Mouse (Mus musculus): ENCODE data around the gene Asgr1. TPM values are rescaled to one million over a fixed set of nuclear protein-coding genes. Genes with fewer than 3 reads are reported as not detected.
"Not testable (repeated sequence)": the region's sequence is repeated elsewhere in the genome, so short reads cannot be mapped to it uniquely, and the experiment has no call there.

Asgr1 gene
- not detected for total RNA-seq (2022)

DNA sequence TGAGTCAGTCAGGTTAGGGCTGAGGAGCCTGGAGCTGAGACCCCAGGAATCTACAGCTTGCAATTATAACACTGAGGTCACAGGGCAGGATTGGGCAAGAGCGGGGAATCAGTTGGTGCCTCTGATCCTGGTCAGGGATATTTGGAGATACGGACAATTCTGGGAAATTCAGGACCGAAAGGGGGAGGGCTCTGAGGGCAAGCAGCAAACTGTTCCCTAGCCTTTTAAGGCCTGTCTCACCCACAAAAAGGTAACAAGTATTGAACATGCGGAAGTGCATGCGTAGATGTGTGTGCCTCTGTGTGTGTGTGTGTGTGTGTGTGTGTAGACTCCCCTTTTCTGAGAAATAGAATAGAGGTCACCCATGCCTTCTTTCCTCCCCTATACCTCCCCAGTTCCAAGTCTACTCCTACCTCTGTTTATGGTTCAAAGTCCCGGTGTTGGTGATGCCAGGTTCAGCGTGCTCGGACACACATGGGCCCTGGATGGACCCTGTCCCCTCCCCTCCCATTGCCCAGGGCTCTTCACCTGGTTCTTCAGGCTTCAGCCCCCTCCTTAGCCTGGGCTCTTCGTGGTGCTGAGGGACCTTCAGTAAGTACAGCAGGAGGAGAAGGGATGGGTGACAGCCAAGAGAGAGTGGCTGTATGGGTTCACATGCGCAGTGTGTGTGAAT, at the start of gene Asgr1:
Asgr1 (plus strand) TSS at position 188 of the 673 bp plus-strand sequence.
- DNase-seq (ENCODE audit: low spot score): no peak

DNA sequence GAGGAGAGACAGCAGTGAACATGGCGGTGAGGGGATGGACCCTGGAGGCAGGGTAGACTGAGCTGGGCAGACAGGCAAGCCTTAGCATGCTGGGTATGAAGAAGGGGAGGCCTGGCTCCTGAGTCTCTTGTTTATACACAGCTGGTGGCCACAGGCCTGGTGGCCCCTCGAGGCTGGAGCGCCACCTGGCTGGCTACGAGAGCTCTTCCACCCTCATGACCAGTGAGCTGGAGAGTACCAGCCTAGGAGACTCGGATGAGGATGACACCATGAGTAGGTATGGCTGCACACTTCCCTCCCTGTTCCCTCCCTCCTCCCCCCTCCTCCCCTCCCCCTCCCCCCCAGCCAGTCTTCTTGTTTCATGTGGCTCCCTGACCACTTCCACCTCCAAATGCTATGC, 48.4 kb upstream of the Asgr1 start:
- no peak for DNase-seq (ENCODE audit: low spot score)

DNA sequence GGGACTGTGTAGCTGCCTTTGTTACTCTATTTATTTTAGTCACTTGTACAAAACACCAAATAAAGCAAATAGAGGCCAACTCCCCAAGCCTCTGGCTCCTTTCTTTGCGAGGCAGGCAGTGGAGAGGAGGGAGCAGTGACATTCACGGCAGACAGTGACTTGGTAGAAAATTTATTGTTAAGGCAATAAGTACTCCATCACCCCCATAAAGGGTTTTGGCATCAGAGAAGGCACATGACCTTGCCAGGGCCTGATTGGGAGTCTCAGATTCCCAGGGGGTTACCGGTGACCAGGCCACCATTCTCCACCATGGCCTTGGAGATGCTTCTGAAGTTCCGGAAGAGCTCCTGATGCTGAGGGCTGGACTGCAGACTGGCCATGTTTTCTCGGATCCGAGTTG, 43.9 kb upstream of the Asgr1 start:
- DNase-seq (ENCODE audit: low spot score): no peak

DNA sequence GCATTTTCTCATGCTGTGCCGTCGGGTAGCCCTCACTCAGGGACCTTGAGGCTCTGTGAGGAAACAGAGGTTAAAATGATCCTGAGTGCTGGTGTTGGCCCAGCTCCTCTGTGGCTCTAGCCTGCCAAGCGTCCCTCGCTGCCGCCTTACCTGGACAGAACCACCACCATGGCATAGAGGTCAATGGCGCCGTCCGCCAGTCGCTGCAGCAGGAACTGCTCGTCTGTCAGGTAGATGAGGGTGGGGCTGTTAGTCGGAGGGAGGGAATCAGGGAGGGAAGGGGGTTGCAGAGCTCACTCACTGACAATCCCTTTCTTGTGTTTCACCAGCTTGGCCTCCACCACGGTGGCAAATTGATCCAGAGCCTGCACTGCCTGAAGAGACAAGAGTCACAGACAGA, 43.3 kb upstream of the Asgr1 start:
- DNase-seq (ENCODE audit: low spot score): no peak

DNA sequence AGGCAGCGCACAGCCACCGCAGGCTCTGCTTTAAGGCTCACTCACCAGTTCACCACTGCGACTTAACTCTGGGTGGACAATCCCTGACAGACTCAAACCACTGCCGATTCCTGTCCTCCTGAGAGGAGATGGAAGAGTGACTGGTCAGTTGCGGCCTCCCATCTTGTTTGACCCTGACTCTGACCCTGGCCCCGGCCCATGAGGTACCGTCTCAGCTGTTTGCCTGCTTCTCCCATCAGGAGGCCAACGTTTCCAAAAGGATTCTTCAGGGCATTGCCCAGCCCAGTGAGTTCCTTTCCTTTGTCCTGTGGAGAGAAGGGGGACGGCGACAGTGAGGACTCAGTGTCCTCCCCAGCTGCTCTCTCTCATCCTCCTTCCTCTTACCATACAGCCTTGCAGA, 42.9 kb upstream of the Asgr1 start:
- DNase-seq (ENCODE audit: low spot score): no peak

DNA sequence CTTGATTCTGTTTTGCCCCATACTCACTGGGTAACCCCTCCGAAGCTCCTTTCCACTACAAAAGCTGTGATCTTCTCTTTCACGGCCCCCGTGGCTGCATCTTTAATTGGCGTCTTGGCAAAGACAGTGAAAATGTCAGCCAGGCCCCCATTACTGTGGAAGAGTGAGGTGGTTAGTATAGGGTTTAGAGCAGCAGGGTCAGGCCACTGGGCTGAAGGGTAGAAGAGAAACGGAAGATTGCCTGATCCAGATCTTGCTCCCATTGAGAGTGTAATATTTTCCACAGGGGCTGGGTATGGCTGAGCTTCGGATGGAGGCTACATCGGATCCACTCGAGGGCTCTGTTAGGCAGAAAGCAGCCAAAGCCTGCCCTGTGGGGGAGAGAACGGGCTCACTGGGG, 41.0 kb upstream of the Asgr1 start:
- no peak for DNase-seq (ENCODE audit: low spot score)

DNA sequence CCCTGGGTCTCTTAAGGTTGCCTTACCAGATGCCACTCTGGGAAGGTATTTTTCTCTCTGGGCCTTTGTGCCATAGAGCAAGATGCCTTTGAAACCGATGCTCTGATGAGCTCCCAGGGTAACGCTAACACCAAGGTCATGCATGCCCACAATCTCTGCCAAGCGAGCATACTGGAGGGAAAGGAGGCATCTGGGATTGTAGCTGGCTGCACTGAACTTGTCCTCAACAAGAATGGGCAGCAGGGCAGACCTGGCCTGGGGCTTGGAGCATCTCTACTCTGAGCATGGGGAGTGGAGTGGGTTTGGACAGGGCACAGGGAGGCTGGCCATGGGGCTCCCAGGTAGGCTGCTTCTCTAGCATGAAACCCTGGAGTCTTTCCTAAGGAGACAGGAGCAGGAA, 40.5 kb upstream of the Asgr1 start:
- no peak for DNase-seq (ENCODE audit: low spot score)

DNA sequence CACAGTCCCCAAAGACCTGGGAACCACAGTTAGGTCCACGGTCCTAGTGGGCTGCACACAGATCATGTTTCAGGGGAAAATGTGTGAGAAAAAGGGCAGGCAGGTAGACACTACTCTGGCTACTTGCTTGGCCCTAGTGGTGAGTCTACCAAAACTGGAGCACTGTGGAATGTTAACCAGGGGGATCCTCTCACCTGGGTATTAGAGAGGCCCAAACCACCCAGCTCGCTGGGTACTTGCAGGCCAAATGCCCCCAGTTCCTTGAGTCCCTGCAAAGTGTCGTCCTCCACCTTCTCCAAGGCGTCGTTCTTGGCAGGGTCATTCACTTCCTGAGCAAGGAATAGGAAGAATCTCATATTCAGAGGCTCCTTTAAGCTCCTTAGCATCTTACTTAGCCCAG, 39.8 kb upstream of the Asgr1 start:
- DNase-seq (ENCODE audit: low spot score): no peak

DNA sequence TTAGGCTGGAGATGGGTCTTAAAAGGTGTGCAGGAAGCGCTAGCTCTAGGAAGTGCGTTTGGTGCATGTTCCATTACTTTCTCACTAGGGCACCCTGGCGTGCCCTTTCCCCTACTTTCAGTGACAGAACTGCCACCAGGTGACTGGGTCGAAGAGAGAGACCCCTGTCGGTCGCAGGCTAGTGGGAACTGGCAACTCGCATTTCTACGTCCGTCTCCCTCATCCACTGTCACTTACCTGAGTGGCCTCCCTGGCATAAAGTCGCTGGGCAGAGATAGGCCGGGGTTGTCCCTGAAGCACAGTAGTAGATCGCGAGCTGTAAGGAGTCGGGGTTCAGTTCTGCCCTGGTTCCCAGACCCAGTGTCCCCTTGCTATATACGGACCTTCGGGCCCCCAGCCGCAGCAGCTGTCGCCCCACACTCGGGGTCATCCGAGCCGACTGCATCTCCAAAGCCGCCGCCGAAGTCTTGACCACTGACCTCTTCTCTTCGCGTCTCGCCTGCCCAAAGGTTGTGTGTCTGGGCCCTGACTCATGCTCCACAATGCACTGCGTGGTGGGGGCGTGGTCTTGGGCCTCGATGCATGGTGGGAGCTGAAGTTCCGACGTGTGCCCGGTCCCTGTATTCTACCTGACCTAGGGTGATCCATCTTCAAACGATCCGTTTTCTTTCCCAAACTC, 38.9 kb upstream of the Asgr1 start, which contains the start of gene Acadvl:
Acadvl (minus strand) TSS at position 532 of the 679 bp plus-strand sequence.
- peak; percentile 89 for DNase-seq (ENCODE audit: low spot score)

DNA sequence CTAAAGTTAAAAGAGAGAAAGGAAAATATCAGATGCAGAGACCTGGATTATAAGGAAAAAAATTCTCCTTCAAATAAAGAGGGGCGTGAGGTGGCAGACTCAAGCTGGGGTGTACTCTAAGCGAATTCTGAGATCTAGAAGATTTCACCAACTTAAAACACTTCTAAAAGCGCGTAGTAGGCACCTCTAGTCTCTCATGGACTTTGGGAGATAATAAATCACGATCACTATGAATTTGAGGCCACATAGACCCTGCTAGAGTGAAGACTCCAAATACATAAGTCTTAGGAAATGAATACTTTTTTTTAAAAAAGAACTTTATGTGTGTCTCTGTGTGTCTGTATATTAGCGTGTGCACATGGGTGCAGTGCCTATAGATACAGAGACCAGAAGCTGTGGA, 38.2 kb upstream of the Asgr1 start:
- no peak for DNase-seq (ENCODE audit: low spot score)

DNA sequence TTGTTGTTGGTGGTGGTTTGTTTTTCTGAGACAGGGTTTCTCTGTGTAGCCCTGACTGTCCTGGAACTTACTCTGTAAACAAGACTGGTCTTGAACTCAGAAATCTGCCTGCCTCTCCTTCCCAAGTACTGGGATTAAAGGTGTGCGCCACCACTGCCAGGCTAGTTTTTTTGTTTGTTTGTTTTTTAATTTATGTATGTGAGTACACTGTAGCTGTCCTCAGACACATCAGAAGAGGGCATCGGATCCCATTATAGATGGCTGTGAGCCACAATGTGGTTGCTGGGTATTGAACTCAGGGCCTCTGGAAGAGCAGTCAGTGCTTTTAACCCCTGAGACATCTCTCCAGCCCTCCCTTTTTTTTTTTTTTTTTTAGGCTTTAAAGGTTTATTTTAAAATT, 37.7 kb upstream of the Asgr1 start:
- DNase-seq (ENCODE audit: low spot score): not testable (repeated sequence)

DNA sequence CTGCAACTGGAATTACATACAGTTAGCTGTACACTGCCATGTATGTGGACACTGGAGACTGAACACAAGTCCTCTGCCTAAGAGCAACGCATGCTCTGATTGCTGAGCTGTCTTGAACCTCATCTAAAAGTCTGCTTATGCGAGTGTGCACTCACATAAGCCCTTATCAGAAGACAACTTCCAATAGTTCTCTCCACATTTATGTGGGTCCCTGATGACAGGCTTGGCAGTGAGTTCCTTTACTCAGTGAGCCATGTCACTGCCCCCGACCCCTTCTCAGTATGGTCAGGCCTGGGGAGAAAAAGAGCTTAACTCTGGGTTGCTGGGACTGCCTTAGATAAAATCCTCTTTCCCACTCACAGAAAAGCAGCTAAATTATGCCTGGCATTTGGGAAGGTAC, 37.2 kb upstream of the Asgr1 start, which contains the start of gene Dlg4:
Dlg4 (plus strand) TSS at position 274 of the 400 bp plus-strand sequence.
- no peak for DNase-seq (ENCODE audit: low spot score)

DNA sequence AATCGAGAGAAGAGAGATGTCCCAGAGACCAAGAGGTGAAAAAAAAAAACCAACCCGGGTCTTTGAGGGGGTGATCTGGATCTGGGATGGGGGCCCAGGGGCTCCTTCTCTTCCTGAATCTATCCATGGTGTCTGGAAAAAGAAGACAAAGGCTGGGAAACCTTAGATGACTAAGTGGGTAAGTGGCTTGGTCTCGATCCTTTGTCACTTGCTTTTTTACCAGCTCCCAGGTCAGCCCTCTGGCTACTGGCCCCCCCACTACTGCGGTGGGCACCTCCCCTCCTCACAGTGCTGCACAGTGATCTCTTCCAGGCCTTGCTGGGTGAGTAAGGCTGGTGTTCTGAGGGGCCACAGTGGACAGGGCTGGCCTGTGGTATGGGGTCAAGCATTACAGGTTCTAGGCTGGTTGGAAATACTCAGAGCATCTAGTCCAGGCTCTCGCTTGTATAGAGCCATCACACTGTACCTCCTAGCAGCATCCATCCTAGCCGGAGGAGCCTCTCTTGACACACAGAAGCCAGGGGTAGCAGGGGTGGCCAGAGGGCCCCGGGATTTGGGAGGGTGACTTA, 36.6 kb upstream of the Asgr1 start:
- DNase-seq (ENCODE audit: low spot score): no peak

DNA sequence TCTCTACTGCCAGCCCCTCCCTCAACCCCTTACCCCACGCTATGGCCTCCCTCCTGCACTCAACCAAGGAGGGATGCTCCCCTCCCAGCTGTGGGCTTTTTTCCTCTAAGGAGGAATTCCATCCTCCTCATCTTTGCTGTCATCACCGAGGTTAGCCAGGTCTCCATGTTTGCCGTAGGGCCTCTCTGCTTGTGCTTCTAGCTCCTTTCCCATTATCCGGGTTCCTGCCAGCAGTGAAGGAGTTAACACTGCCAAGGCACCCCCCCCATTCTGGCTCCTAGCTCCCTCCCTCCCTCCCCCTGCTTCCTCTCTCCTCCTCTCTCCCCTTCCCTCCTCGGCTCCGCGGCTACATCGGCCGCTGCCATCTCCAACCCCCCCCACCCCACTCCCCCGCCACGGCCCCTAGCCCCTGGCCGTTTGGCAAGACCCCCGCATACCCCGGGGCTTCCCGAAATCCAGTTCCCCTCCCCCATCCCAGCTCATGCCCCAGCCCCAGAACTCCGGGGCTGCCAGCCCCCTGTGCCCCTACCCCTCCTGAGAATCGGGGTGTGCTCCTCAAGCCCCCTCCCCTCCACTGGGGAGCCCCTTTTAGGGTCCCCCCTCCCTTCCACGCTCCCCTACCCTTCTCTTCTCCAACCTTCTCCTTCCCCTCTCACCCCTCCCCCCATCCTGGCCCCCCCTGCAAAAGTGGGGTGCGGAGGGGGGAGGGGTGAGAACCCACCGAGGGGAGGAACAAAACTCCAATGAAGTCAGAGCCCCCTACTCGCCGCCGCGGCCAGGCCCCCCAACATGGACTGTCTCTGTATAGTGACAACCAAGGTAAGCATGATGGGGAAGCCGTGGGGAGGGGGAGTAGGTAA, 35.5 kb upstream of the Asgr1 start:
- DNase-seq (ENCODE audit: low spot score): no peak

DNA sequence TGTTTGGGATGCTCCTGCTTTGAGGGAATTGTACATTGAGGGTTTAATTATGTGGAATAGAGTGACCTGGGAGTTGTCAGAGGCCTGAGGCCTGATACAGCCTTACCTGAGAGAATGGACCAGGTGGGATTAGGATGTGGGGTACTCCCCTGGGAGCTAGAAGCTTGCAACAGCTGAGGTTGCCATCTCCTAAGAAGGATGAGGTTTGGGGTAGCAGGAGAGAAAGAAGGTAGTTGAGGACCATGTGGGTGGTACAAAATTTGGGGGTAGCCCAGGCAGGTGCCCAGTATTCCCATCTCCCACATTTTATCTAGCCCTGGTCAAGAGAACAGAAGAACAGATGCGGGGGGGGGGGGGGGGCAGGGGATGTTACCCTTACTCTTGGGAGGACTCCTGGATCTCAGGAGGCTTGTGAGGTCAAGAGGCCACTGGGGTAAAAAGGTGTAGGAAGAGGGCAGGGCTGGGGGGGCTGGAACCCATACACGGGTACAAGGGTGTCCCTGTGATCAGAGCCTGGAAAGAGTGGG, 34.3 kb upstream of the Asgr1 start:
- no peak for DNase-seq (ENCODE audit: low spot score)

DNA sequence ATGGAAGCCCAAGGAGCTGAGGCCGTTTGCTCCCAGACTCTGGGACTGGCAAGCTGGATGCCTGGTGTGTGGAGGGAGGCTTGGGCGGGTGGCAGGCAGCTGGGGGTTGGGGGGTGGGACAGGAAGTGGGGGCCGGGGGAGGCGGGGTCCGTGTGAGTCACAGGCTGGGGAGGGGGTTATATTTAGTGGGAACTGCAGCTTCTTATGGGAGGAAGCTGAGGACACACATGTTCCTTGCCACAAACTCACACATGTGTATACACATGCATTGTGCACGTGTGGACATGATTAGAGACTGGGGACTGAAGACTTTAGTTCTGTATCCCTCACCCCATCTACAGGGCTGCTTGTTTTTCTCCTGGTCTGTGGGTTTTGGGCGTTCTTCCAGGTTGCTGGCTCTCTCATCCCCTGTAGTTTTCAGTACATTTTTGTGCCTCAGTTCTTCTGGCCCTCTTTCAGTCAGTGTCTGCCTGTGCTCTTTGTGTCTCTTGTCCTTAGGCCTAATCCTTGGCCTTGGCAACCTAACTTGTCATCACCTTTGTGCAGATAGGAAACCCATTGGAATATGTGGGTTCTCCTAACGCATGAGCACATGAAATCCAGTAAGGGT, 33.8 kb upstream of the Asgr1 start:
- no peak for DNase-seq (ENCODE audit: low spot score)

DNA sequence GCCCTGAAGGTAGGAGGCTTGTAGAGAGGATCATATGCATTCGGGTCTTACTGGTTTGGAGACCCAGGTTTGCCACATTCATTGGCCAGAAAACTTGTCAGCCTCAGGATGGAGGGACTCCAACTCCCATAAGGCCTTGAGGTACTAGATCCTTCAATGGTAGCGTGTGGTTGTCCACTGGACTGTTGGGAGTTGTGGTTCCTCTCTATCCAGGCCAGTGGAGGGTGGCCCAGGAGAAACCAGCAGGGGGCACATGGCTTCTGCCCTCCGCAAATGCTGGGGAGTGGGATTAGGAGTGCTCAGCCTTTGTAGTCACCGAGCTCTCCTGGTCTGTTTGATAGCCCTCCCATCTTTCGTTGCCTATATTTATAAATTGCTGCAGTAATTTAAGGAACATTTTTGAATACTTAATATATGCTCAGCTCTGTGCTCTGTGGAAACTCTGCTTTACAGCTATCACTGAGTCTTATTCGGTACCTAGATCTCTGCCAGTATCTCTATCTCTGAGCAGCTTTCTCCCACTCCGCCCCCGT, 33.1 kb upstream of the Asgr1 start:
- peak; percentile 83 for DNase-seq (ENCODE audit: low spot score)

DNA sequence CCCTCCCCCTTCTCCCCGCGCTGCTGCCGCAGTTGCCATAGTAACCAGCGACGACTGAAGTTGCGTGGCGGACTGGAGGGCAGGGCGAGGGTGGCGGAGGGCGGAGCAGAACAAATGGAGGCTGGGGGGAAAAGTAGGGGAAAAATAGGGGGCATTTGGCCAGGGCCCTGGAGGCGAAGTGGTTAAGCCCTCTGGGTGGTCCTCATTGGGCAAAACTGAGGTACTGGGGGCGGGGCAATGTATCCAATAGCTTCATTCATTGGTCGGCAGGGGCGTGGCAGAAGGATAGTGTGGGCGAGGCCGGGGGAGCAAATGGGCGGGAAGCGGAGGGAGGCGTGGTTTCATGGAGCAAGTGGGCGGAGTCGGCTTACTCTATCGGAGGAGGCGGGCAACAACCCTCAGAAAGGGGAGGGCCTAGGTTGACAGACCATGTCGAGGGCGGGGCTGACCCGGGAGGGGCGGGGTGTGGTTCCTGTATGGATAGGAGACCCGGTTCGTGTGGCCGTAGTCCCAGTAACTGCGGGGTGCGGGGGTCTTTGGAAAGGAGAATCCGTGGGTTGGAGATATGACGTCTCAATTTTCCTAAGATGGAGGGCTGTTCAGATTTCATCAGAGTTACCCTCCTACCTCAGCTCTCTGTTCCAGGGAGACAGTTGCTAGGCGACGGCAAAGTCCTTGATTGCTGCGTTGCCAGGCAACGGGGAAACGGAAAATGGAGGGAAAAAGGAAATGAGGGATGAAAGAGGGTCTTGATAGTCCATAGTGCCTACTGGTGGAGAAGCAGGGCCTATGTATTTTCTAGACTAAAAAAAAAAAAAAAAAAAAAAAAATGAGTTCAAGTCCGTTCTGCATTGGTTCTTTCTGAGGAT, 32.4 kb upstream of the Asgr1 start:
- peak; percentile 93 for DNase-seq (ENCODE audit: low spot score)

DNA sequence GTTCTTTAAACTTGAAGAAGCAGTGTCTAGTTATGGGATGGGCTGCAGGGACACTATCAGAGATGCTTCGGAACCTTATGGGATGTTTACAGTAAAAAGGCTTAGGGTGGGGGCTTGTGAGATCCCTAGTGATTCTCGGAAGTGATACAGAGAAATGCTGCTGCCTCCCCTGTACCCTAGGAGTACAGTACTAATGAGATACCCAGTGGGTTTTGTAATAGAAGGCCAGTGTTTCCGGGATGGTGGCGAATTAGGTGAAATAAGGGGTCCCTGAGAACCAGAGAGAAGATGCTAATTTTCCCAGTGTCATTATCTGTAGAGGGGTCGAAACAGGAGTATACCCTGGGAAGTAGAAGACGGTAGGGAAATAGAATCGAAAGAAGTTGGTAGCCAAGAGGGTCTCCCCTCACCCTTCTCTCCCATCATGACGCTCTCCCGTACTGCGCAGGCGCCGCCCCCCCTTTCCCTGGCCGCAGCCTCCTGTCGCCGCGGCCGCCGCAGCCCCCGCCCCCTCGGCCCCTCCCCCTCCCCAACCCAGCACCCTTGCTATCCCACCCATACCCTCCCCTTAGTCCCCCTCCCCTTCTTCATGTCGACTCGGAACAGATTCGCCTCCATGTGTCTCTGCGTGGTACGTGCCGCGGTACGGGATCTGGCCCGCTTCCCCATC, 30.3 kb upstream of the Asgr1 start:
- no peak for DNase-seq (ENCODE audit: low spot score)

DNA sequence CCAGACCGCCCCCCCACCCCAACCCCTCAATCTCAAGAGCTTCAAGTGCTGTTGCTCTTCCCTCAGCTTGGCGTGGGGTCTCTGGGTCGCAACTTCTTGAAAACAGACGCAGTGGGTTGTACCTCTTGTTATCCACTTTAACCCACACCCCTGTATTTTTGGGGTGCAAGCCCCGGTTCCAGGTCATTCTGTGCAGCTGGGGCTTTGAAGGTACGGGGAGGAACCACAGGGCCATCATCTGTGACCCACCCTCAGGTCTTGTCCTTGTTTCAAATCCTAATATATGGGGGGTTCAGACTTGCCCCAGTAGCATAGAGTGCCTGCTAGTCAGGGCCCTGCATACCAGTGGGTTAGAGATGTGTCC, 29.8 kb upstream of the Asgr1 start:
- DNase-seq (ENCODE audit: low spot score): no peak
